Mouse (Mus musculus) kidney, embryonic 14.5 days (tissue): Measurements from ENCODE around the gene Ripk4. TPM values are rescaled to one million over a fixed set of nuclear protein-coding genes. Genes with fewer than 3 reads are reported as not detected.

Source experiments
- ATAC-seq: fragments of 200-750 bp; cut with Nextera tagmentation; 2 replicates; pipeline ENCODE4 v1.8.0; 2017; ENCODE audit warnings: moderate number of reproducible peaks, mild to moderate bottlenecking, moderate TSS enrichment, moderate library complexity; ENCODE audit not compliant: low FRiP score, low TSS enrichment
- H3K27ac ChIP-seq: fragments of 300-500 bp; sonication (generic); 2 replicates; pipeline ENCODE4 v1.5.1; 2014; ENCODE audit warnings: low read depth, mild to moderate bottlenecking, low read length, moderate library complexity, mixed read lengths
- H3K27me3 ChIP-seq: fragments of 300-500 bp; sonication (generic); 2 replicates; pipeline ENCODE4 v1.6.1; 2014; ENCODE audit warnings: mild to moderate bottlenecking, low read length; ENCODE audit not compliant: control insufficient read depth, insufficient read depth
- H3K36me3 ChIP-seq: fragments of 300-500 bp; sonication (generic); 2 replicates; pipeline ENCODE4 v1.6.1; 2014; ENCODE audit warnings: low read length, mixed read lengths; ENCODE audit not compliant: control insufficient read depth, insufficient read depth
- H3K4me1 ChIP-seq: fragments of 300-500 bp; sonication (generic); 2 replicates; pipeline ENCODE4 v1.6.1; 2014; ENCODE audit warnings: low read length, mixed read lengths; ENCODE audit not compliant: control insufficient read depth, insufficient read depth
- H3K4me2 ChIP-seq: fragments of 300-500 bp; sonication (generic); replicated peaks from 2 replicates; pipeline ENCODE4 v1.6.1; 2014; ENCODE audit warnings: low read depth, mild to moderate bottlenecking, low read length
- H3K4me3 ChIP-seq: fragments of 300-500 bp; sonication (generic); 2 replicates; pipeline ENCODE4 v1.5.1; 2014; ENCODE audit warnings: mild to moderate bottlenecking, low read length
- H3K9ac ChIP-seq: fragments of 300-500 bp; sonication (generic); 2 replicates; pipeline ENCODE4 v1.6.1; 2014; ENCODE audit warnings: low read depth, mild to moderate bottlenecking, low read length, moderate library complexity
- H3K9me3 ChIP-seq: fragments of 300-500 bp; sonication (generic); 2 replicates; pipeline ENCODE4 v1.6.1; 2016; ENCODE audit warnings: low read length; ENCODE audit not compliant: control insufficient read depth
- WGBS: fragments of 180-500 bp; shearing (Covaris S2); extraction: QIAGEN DNeasy Blood & Tissue Kit; methylation state at CpG from one replicate; pipeline ENCODE4 v1.1.7; 2014; 5-methylcytosine and 5-hydroxymethylcytosine counted together
- polyA plus RNA-seq: library from polyadenylated mRNA; unstranded; fragments of >200 nt; fragmentation: Nextera tagmentation; extraction: Ambion mirVana; gene quantifications from 2 replicates; pipeline ENCODE4 v1.2.1, GENCODE M21; 2014

The Ripk4 gene
- polyA plus RNA-seq, 1 experiment from 2014 or later: 7.7 TPM

GRCm38 (mm10) chr16:97778353-97779025 lies 14.9 kb upstream of the Ripk4 start:
- peak; percentile 83 for ATAC-seq
- Histone ChIP-seq H3K27ac (no peak overlapping the region), H3K4me2 (peak overlapping the region; percentile 21; the same call in 1 of the 2 replicates), H3K4me3 (no peak overlapping the region), H3K4me1 (no peaks in the 10 kb centered on the region), H3K9me3 (no peaks in the 10 kb centered on the region), H3K36me3 (no peaks in the 10 kb centered on the region), H3K27me3 (no peaks in the 10 kb centered on the region), H3K9ac (no peak overlapping the region)
- 38% methylated on average over 15 of the region's 15 CpGs for WGBS

DNA sequence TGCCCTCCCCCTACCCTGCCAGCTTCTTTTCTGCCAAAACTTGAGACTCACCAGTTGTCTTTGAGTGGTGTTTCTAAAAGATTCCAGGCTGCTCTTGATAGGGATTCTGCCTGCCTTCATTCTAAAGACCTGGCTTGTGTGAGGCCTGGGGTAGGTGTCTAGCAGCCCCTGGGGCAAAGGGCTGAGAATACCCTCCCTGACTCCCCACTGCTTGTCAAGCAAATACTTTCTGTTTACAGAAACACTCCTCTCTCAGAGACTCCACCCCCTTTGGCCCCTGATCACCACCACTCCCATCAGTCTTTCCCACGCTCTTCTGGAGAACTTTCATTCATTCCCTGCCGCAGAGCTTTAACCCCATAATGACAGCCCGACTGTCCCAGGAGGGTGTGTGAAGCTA lies 2.9 kb upstream of the Ripk4 start:
- no peak for ATAC-seq
- Histone ChIP-seq H3K9me3 (no peaks in the 10 kb centered on the region), H3K4me3 (no peak overlapping the region), H3K4me2 (no peak overlapping the region), H3K36me3 (no peaks in the 10 kb centered on the region), H3K4me1 (peaks cover 9% of the 10 kb centered on the region; the same call in 1 of the 2 replicates), H3K27ac (no peak overlapping the region), H3K27me3 (peaks cover 37% of the 10 kb centered on the region), H3K9ac (no peak overlapping the region)
- whole genome bisulfite sequencing: 42% methylated on average over 3 of the region's 3 CpGs

DNA sequence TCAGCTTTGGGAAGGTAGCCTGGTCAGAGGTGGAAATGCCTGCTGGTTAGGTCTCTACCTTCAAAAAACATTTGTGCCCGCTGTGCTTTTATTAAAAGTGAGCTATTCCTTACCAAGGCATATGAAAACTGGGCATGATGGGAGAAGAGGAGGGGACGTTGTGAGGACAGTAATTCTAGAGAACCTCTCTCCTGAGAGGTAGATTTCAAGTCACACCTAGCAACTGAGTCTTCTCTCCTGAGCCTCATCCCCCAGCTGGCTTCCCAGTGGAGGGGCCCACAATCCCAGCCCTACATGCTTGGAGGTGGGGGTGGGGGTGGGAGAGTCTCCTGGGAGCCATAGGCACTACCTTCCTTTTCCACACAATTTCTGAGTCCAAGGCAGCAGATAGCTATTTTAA lies 1.0 kb upstream of the Ripk4 start:
- no peak overlapping the region for H3K4me3 ChIP-seq
- no peaks in the 10 kb centered on the region for H3K36me3 ChIP-seq
- H3K27me3 ChIP-seq: peaks cover 42% of the 10 kb centered on the region
- peaks cover 9% of the 10 kb centered on the region; the same call in 1 of the 2 replicates for H3K4me1 ChIP-seq
- no peak overlapping the region for H3K4me2 ChIP-seq
- H3K27ac ChIP-seq: no peak overlapping the region
- H3K9ac ChIP-seq: no peak overlapping the region
- 48% methylated on average over 2 of the region's 2 CpGs for WGBS
- H3K9me3 ChIP-seq: no peaks in the 10 kb centered on the region
- ATAC-seq: no peak

GRCm38 (mm10) chr16:97763990-97764340 lies 378 bp upstream of the Ripk4 start:
- Histone ChIP-seq H3K4me2 (peak overlapping the region; percentile 82), H3K36me3 (no peaks in the 10 kb centered on the region), H3K27ac (no peak overlapping the region), H3K9me3 (no peaks in the 10 kb centered on the region), H3K27me3 (peaks cover 42% of the 10 kb centered on the region), H3K9ac (no peak overlapping the region; the same call in 1 of the 2 replicates), H3K4me3 (peak overlapping the region; percentile 51), H3K4me1 (peaks cover 9% of the 10 kb centered on the region; the same call in 1 of the 2 replicates)
- WGBS: 9% methylated on average over 13 of the region's 13 CpGs
- ATAC-seq: 0 out of 2 replicates have a peak, but pooled peaks have one; percentile 4

- Histone ChIP-seq H3K9me3 (no peaks in the 10 kb centered on the region), H3K27ac (no peak overlapping the region), H3K27me3 (peaks cover 42% of the 10 kb centered on the region), H3K36me3 (no peaks in the 10 kb centered on the region), H3K9ac (no peak overlapping the region), H3K4me3 (no peak overlapping the region), H3K4me1 (peaks cover 12% of the 10 kb centered on the region), H3K4me2 (peak overlapping the region; percentile 82; the same call in 1 of the 2 replicates)
- ATAC-seq: no peak
- 42% methylated on average over 2 of the region's 2 CpGs for WGBS
Measured at GRCm38 (mm10) chr16:97761782-97762181, 1.8 kb downstream of the Ripk4 start.

GRCm38 (mm10) chr16:97759681-97760080 lies 3.9 kb downstream of the Ripk4 start:
- WGBS: 23% methylated on average over 3 of the region's 3 CpGs
- no peak for ATAC-seq
- Histone ChIP-seq H3K4me1 (peaks cover 12% of the 10 kb centered on the region), H3K27ac (no peak overlapping the region), H3K9me3 (no peaks in the 10 kb centered on the region), H3K4me2 (no peak overlapping the region), H3K9ac (no peak overlapping the region), H3K4me3 (no peak overlapping the region), H3K36me3 (no peaks in the 10 kb centered on the region), H3K27me3 (peaks cover 27% of the 10 kb centered on the region)

DNA sequence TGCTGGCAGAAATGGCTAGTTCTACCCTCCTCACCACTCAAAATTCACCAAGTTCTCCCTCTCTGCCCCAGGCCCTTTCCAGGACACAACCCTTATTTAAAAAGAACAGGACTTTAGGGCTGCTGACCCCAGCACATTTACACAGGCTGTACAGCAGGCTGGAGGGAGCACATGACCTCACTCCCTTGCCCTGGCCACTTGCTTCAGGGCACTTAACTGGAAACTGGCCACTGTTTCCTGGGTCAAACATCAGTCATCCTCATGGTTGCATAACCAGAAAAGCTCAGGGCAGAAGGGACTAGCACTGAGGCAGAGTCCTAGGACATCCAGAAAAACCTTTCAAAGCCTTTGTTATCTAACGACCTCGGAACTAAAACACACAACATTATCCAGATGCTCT lies 5.3 kb downstream of the Ripk4 start:
- Histone ChIP-seq H3K9ac (no peak overlapping the region), H3K4me2 (no peak overlapping the region), H3K4me1 (peaks cover 7% of the 10 kb centered on the region), H3K4me3 (no peak overlapping the region), H3K27ac (no peak overlapping the region), H3K36me3 (no peaks in the 10 kb centered on the region), H3K27me3 (peaks cover 20% of the 10 kb centered on the region), H3K9me3 (no peaks in the 10 kb centered on the region)
- 83% methylated on average over 2 of the region's 2 CpGs for WGBS
- ATAC-seq: no peak

DNA sequence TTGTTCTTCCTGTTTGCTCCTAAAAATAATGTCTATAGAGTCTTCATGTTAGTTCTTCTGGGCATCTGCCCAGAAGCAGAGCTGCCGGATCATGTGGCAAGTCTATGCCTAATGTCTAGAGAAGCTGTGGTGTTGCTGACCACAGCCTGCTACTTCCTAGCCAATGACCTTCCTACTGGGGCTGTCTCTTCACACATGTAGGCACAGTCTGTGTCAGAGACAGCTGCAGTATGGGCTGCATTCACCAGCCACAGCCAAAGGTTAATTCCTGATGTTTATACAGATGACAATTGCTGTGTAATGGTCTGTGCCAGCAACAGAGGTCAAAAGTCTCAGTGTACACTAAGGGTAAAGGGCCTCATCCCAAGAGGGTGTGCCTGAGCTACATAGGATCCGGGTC lies 7.1 kb downstream of the Ripk4 start:
- no peaks in the 10 kb centered on the region for H3K9me3 ChIP-seq
- 48% methylated on average over 2 of the region's 2 CpGs for WGBS
- no peak overlapping the region for H3K4me3 ChIP-seq
- peaks cover 5% of the 10 kb centered on the region for H3K27me3 ChIP-seq
- H3K4me2 ChIP-seq: no peak overlapping the region
- H3K4me1 ChIP-seq: peaks cover 3% of the 10 kb centered on the region; the same call in 1 of the 2 replicates
- no peaks in the 10 kb centered on the region; the same call in 1 of the 2 replicates for H3K36me3 ChIP-seq
- H3K9ac ChIP-seq: no peak overlapping the region
- H3K27ac ChIP-seq: no peak overlapping the region
- peak; percentile 72; the same call in 1 of the 2 replicates for ATAC-seq

- WGBS: 85% methylated on average over 3 of the region's 3 CpGs
- Histone ChIP-seq H3K4me1 (peaks cover 3% of the 10 kb centered on the region; the same call in 1 of the 2 replicates), H3K9ac (no peak overlapping the region), H3K9me3 (no peaks in the 10 kb centered on the region), H3K4me3 (no peak overlapping the region), H3K27me3 (no peaks in the 10 kb centered on the region), H3K36me3 (no peaks in the 10 kb centered on the region; the same call in 1 of the 2 replicates), H3K4me2 (no peak overlapping the region), H3K27ac (no peak overlapping the region)
- ATAC-seq: no peak
Measured at GRCm38 (mm10) chr16:97752316-97752941, 11.2 kb downstream of the Ripk4 start.
